Mouse (Mus musculus): ENCODE data around the gene Haghl.

GRCm38 (mm10) chr17:25762591-25762990 lies 22.9 kb downstream of the Haghl start:
- TF ChIP-seq POLR2A (IDR thresholded peaks at IDR 0.05; ENCODE audit: insufficient read depth, low read depth, low read length) (no peak), CTCF (IDR thresholded peaks at IDR 0.05) (no peak), EP300 (IDR thresholded peaks at IDR 0.05; ENCODE audit: insufficient read depth, low read depth, low read length) (no peak)

All from heart, adult 2 months (tissue).